Mouse (Mus musculus): ENCODE data around the gene Rtp3.

The Rtp3 gene

DNA sequence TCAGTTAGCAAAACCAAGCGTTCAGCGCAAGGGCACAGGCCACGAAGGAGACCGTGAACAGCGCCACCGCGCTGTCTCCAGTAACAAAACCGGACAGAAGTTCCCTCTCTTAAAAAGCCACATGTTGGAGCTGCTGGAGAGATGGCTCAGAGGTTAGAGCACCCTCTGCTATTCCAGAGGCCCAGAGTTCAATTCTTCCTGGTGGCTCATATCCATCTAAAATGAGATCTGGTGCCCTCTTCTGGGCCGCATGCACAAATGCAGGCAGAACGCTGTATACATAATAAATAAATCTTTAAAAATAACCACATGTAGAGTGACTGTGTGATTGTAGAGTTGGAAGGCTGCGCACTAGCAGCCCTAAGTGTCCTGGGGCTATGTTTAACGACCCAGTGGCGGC, 46.1 kb downstream of the Rtp3 start:
- peak; percentile 48 for DNase-seq

DNA sequence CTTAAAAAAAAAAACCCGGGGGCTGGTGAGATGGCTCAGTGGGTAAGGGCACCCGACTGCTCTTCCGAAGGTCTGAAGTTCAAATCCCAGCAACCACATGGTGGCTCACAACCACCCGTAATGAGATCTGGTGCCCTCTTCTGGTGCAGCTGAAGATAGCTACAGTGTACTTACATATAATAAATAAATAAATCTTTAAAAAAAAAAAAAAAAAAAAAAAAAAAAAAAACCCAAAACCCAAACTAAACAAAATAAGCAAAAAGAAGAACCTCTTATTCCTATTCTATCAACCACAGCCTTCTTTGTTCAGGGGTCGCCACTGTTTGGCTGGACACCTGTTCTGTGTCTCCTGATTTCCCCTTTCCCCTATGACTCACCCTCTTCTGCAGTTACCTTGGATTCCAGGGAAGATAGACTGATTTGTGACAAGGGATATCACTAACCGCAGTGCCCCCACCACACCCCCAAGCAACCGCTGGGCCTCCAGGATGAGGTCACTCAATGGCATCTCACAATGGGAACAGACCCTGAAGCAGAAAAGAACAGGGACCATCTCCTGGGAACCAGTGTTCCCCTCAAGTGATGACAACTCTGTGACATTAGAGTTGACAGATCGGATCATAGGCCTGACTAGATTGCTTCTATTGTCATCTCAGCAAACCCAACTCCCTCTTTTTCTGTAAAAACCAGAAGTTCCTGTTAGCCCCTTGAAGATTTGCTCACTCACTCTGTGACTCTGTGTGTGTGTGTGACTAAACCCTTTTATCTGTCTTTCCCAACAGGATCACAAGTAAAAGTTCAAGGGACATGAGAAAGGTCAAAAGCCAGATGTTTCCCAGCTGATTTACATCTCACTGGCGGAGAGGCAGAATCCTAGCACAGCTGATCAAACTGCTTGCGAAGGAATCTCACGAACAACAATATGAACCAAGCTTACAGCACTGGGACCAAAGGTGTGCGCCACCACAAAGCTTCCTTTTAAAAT, 52.6 kb downstream of the Rtp3 start:
- DNase-seq, result peak; percentile 63

DNA sequence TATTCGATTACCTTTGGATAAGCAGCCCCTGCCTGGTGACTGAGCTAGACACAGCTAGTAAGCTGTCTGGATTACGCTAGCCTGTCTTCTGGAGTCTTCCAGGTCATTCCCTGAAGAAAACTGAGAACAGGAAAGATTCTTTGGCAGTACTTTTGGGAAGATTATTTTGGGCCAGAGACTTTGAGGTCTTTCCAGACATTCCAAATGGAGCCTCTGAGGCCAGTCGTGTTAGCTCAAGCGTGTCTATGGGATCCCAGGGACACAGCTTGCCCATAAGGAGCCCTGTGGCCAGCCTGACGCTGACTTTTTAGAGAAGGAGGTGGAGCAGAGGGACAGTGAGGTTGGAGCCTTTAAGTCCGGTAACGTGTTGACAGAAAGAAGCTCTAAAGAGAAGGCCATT, 54.4 kb downstream of the Rtp3 start:
- peak; percentile 42 for DNase-seq
